Mouse (Mus musculus): ENCODE results near the gene Large1. TPM values are rescaled to one million over a fixed set of nuclear protein-coding genes. Genes with fewer than 3 reads are reported as not detected.

Gene Large1
- polyA plus RNA-seq, 1 experiment: 2.1 TPM

DNA sequence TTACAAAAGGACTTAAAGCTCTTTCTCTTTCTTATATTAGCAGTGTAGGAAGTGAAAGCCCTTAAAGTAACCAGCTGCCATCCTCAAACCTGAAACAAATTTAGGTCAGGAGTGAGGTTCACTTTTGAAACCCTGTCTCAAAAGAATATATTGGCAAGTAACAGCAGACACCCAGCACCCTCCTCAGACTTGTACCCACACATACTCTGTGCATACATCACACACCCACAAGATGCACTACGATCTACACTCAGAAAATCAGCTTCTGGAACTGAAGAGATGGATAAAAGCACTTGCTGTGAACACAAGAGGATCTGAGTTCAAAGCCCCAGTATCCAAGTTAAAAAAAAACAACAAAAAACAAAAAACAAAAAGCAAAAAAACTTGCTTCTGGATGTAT, 119.1 kb downstream of the Large1 start:
- H3K4me3 ChIP-seq (ENCODE audit: extremely low read depth, insufficient read depth, insufficient read length): no peak overlapping the region
- no peaks in the 10 kb centered on the region for H3K36me3 ChIP-seq (ENCODE audit: control insufficient read depth, insufficient read depth, low read length)
- no peak overlapping the region for H3K27ac ChIP-seq (ENCODE audit: insufficient read depth, low read length)
- no peaks in the 10 kb centered on the region for H3K4me1 ChIP-seq (ENCODE audit: control insufficient read depth, insufficient read depth, insufficient read length)
- no peak for DNase-seq (ENCODE audit: low read depth in 1 of 2, low spot score in 2 of 2)
- no peaks in the 10 kb centered on the region for H3K27me3 ChIP-seq (ENCODE audit: control insufficient read depth, insufficient read depth, low read length)
- TF ChIP-seq CTCF (IDR thresholded peaks at IDR 0.05; ENCODE audit: extremely low read depth, insufficient read depth, insufficient read length, insufficient replicate concordance) (no peak), POLR2A (IDR thresholded peaks at IDR 0.05; ENCODE audit: low read depth, low read length) (no peak)
- 80% methylated on average over 1 of the region's 1 CpGs for WGBS

DNA sequence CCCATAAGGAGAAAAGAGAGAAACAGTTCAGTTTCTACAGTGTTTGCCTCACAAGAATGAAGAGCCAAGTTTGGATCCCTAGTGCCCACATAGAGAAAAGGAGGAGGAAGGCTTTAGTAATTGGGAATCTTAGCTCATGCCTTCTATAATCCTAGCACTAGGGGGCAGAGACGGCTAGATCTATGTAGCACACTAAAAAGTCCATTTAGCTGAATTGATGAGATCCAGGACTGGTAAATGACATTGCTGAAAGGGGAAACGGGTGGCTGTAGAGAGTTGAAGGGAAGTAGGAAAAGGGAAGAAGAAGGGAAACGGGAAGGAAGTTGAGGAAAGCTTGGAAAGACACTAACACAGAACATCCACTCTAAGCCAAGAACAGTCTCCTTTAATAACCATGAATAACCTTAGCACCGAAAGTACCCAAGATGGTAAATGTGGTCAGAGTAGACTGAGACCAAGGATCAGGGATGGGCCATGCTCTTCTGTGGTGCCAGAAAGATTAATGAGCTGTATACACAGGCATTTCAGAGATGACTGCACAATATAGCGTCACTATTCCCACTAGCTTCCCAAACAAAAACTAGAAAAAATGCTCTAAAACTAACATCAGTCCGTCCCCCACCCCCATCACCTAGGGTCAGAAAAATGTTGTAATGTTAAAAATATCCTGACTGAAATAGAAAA, 119.8 kb downstream of the Large1 start:
- Histone ChIP-seq H3K36me3 (ENCODE audit: control insufficient read depth, insufficient read depth, low read length) (no peaks in the 10 kb centered on the region), H3K27me3 (ENCODE audit: control insufficient read depth, insufficient read depth, low read length) (no peaks in the 10 kb centered on the region), H3K27ac (ENCODE audit: insufficient read depth, low read length) (no peak overlapping the region), H3K4me1 (ENCODE audit: control insufficient read depth, insufficient read depth, insufficient read length) (no peaks in the 10 kb centered on the region), H3K4me3 (ENCODE audit: extremely low read depth, insufficient read depth, insufficient read length) (no peak overlapping the region)
- 42% methylated on average over 6 of the region's 6 CpGs for WGBS
- TF ChIP-seq POLR2A (IDR thresholded peaks at IDR 0.05; ENCODE audit: low read depth, low read length) (no peak), CTCF (IDR thresholded peaks at IDR 0.05; ENCODE audit: extremely low read depth, insufficient read depth, insufficient read length, insufficient replicate concordance) (no peak)
- DNase-seq (ENCODE audit: low read depth in 1 of 2, low spot score in 2 of 2): no peak

DNA sequence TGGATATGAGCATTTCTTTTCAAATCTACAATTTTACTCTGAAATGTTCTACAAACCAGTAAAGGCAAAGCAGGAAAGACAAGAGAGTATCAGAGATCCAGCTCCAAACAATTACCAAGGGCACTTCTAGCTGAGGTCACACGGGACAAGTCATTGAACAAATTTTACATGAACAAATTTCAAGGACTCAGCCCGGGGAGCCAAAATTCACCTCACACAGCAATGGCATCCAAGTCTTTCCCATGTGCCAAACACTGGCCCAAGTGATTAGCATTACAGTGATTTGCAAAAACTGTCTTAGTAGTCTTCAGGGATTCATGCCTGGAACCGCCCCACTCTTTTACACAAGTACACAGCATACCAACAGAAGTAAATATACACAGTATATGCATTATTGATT, 126.5 kb downstream of the Large1 start:
- Histone ChIP-seq H3K36me3 (ENCODE audit: control insufficient read depth, insufficient read depth, low read length) (no peaks in the 10 kb centered on the region), H3K27ac (ENCODE audit: insufficient read depth, low read length) (no peak overlapping the region), H3K27me3 (ENCODE audit: control insufficient read depth, insufficient read depth, low read length) (no peaks in the 10 kb centered on the region), H3K4me3 (ENCODE audit: extremely low read depth, insufficient read depth, insufficient read length) (no peak overlapping the region), H3K4me1 (ENCODE audit: control insufficient read depth, insufficient read depth, insufficient read length) (no peaks in the 10 kb centered on the region)
- no peak for TF ChIP-seq CTCF (IDR thresholded peaks at IDR 0.05; ENCODE audit: extremely low read depth, insufficient read depth, insufficient read length, insufficient replicate concordance)
- no peak for TF ChIP-seq POLR2A (IDR thresholded peaks at IDR 0.05; ENCODE audit: low read depth, low read length)
- 91% methylated on average over 3 of the region's 3 CpGs for WGBS
- no peak for DNase-seq (ENCODE audit: low read depth in 1 of 2, low spot score in 2 of 2)

DNA sequence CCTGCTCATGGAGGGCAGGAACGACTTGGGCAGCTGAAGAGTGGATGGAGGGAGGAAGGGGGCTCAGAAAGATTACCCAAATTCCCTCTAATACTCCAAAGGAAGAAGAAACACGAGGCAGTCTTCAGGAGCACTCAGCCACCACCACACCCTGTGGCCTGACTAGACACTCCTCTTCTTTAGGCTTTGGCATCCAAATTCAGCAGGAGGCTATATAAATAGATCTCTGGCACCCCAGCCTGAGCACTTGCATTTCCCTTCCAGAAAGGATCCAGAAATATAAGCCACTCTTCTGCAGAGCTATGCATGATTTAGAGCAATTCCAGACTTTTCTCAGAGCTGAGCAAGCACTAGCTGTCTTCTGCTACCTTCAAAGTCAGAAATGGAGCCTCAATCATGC, 127.7 kb downstream of the Large1 start:
- no peak for DNase-seq (ENCODE audit: low read depth in 1 of 2, low spot score in 2 of 2)
- H3K27me3 ChIP-seq (ENCODE audit: control insufficient read depth, insufficient read depth, low read length): no peaks in the 10 kb centered on the region
- H3K27ac ChIP-seq (ENCODE audit: insufficient read depth, low read length): no peak overlapping the region
- no peak overlapping the region for H3K4me3 ChIP-seq (ENCODE audit: extremely low read depth, insufficient read depth, insufficient read length)
- 71% methylated on average over 2 of the region's 2 CpGs for WGBS
- TF ChIP-seq POLR2A (IDR thresholded peaks at IDR 0.05; ENCODE audit: low read depth, low read length) (no peak), CTCF (IDR thresholded peaks at IDR 0.05; ENCODE audit: extremely low read depth, insufficient read depth, insufficient read length, insufficient replicate concordance) (no peak)
- H3K4me1 ChIP-seq (ENCODE audit: control insufficient read depth, insufficient read depth, insufficient read length): no peaks in the 10 kb centered on the region
- H3K36me3 ChIP-seq (ENCODE audit: control insufficient read depth, insufficient read depth, low read length): no peaks in the 10 kb centered on the region

DNA sequence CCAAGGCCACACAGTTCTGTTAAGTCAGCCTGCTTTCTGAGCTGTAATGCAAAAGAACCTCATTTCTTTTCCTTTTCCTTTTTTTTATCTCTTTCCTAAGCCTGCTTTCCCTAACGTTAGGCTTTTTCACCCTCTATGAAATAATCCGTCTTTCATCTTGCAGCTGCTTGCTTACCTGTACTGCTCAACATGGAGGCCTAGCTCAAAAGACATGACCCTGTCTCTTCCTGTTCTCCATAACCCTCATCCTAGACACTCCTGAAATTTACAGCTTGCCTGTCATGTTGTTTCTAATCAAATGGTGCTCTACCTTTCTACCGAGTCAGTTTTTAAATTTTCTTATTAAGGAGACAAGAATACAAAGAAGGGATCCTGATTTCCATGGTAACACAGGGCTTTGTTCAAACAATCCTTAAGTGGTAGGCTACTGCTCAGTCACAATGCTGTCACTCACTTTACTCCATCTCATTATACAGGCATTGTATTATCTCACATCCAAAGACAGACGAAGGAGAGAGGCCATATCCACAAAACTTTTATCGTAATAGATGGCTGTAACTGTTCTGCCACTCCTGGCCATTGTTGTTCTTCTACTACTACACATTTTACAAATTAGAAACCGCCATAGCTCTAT, 134.0 kb downstream of the Large1 start:
- WGBS: 86% methylated on average over 6 of the region's 6 CpGs
- H3K36me3 ChIP-seq (ENCODE audit: control insufficient read depth, insufficient read depth, low read length): no peaks in the 10 kb centered on the region
- no peak for TF ChIP-seq POLR2A (IDR thresholded peaks at IDR 0.05; ENCODE audit: low read depth, low read length)
- TF ChIP-seq CTCF (IDR thresholded peaks at IDR 0.05; ENCODE audit: extremely low read depth, insufficient read depth, insufficient read length, insufficient replicate concordance): no peak

GRCm38 (mm10) chr8:73206831-73207230, 146.5 kb downstream of the Large1 start:
- no peaks in the 10 kb centered on the region for H3K27me3 ChIP-seq (ENCODE audit: control insufficient read depth, insufficient read depth, low read length)
- H3K27ac ChIP-seq (ENCODE audit: insufficient read depth, low read length): no peak overlapping the region
- no peaks in the 10 kb centered on the region for H3K4me1 ChIP-seq (ENCODE audit: control insufficient read depth, insufficient read depth, insufficient read length)
- H3K4me3 ChIP-seq (ENCODE audit: extremely low read depth, insufficient read depth, insufficient read length): no peak overlapping the region
- no peak for DNase-seq (ENCODE audit: low read depth in 1 of 2, low spot score in 2 of 2)
- H3K36me3 ChIP-seq (ENCODE audit: control insufficient read depth, insufficient read depth, low read length): no peaks in the 10 kb centered on the region
- no peak for TF ChIP-seq CTCF (IDR thresholded peaks at IDR 0.05; ENCODE audit: extremely low read depth, insufficient read depth, insufficient read length, insufficient replicate concordance)
- TF ChIP-seq POLR2A (IDR thresholded peaks at IDR 0.05; ENCODE audit: low read depth, low read length): no peak

More for the DNA sequence above, 134.0 kb downstream of the Large1 start:
- DNase-seq (ENCODE audit: low read depth in 1 of 2, low spot score in 2 of 2): no peak
- no peaks in the 10 kb centered on the region for H3K27me3 ChIP-seq (ENCODE audit: control insufficient read depth, insufficient read depth, low read length)
- no peaks in the 10 kb centered on the region for H3K4me1 ChIP-seq (ENCODE audit: control insufficient read depth, insufficient read depth, insufficient read length)
- H3K27ac ChIP-seq (ENCODE audit: insufficient read depth, low read length): no peak overlapping the region
- no peak overlapping the region for H3K4me3 ChIP-seq (ENCODE audit: extremely low read depth, insufficient read depth, insufficient read length)

GRCm38 (mm10) chr8:73201854-73202253, 151.5 kb downstream of the Large1 start:
- TF ChIP-seq POLR2A (IDR thresholded peaks at IDR 0.05; ENCODE audit: low read depth, low read length): no peak
- TF ChIP-seq CTCF (IDR thresholded peaks at IDR 0.05; ENCODE audit: extremely low read depth, insufficient read depth, insufficient read length, insufficient replicate concordance): no peak
- H3K27ac ChIP-seq (ENCODE audit: insufficient read depth, low read length): no peak overlapping the region
- no peaks in the 10 kb centered on the region for H3K4me1 ChIP-seq (ENCODE audit: control insufficient read depth, insufficient read depth, insufficient read length)
- 80% methylated on average over 2 of the region's 2 CpGs for WGBS
- no peaks in the 10 kb centered on the region for H3K36me3 ChIP-seq (ENCODE audit: control insufficient read depth, insufficient read depth, low read length)
- no peaks in the 10 kb centered on the region for H3K27me3 ChIP-seq (ENCODE audit: control insufficient read depth, insufficient read depth, low read length)
- H3K4me3 ChIP-seq (ENCODE audit: extremely low read depth, insufficient read depth, insufficient read length): no peak overlapping the region
- no peak for DNase-seq (ENCODE audit: low read depth in 1 of 2, low spot score in 2 of 2)
